Mouse (Mus musculus) G1E (cell line): ENCODE measurements around the gene Srek1ip1.

ENCODE experiments used
- CTCF ChIP-seq: IDR thresholded peaks from 2 replicates; pipeline ENCODE4 v1.5.1; 2012; ENCODE audit warnings: low read depth, low read length, inconsistent platforms, mixed read lengths
- TAL1 ChIP-seq: conservative IDR thresholded peaks from 2 replicates; pipeline ENCODE4 v1.6.1; 2012; ENCODE audit warnings: low read depth, low read length, inconsistent platforms, mixed read lengths

DNA sequence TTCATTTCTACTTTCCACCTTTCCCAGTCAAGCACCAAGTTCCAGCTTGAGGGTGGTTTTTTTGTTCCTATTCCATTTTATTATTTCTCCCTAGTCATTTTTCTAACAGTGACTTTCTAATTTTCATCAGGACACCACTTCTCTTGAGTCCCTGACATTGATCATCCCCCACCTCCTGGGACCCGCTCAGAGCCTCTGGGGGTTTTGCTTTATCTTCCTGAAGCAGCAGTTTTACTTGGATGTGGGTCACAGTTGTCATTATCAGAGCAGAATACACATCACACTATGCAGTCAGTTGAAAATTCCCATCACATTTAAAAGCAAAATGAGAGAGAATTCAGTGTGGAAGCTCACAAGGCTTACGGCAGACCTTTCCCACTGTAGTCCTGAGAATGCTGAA, 61.4 kb downstream of the Srek1ip1 start:
- no peak for TF ChIP-seq CTCF
- no peak for TF ChIP-seq TAL1
